31 mouse cellular contexts compared by ENCODE assay signal in genomic region chr1:130726396-130726795, GRCm38 (mm10). TPM values are rescaled to one million over a fixed set of nuclear protein-coding genes. Genes with fewer than 3 reads are reported as not detected.
"Had no signal": no experiment of that assay in that cellular context is flagged by ENCODE, and none has a peak within 500 bp of the region (broad histone marks: within the 10 kb centered on the region; RNA-seq: fewer than 3 reads in every experiment).

No protein-coding gene starts in this region.

- ATAC-seq: hindbrain, postnatal 0 days; intestine, embryonic 16.5 days had no signal

- H3K9me3 ChIP-seq: heart, embryonic 10.5 days; heart, embryonic 12.5 days; hindbrain, embryonic 13.5 days; hindbrain, embryonic 15.5 days; kidney, embryonic 15.5 days; limb, embryonic 13.5 days; limb, embryonic 15.5 days had no signal

- H3K27me3 ChIP-seq: heart, embryonic 12.5 days; hindbrain, embryonic 13.5 days; hindbrain, embryonic 15.5 days; kidney, embryonic 15.5 days; limb, embryonic 13.5 days; limb, embryonic 15.5 days had no signal

- DNase-seq: gastrocnemius, postnatal 14 days; gastrocnemius, postnatal 36 days; heart, adult 18-20 months; heart, postnatal 10 days; heart, postnatal 36 days; kidney, adult 11 months; kidney, adult 2 months; kidney, adult 9 months; kidney, postnatal 14 days; kidney, postnatal 36 days; layer of hippocampus, adult 9-11 months; layer of hippocampus, postnatal 36 days; left cerebral cortex, postnatal 4 days had no signal

- H3K4me1 ChIP-seq: hindbrain, embryonic 15.5 days had no signal

- H3K4me2 ChIP-seq: heart, embryonic 12.5 days; hindbrain, embryonic 13.5 days; hindbrain, embryonic 15.5 days; kidney, embryonic 15.5 days; limb, embryonic 13.5 days; limb, embryonic 15.5 days had no signal

- H3K27ac ChIP-seq: heart, embryonic 10.5 days; hindbrain, embryonic 13.5 days; hindbrain, embryonic 15.5 days; hindbrain, postnatal 0 days; kidney, embryonic 15.5 days; kidney, postnatal 0 days; limb, embryonic 13.5 days; limb, embryonic 15.5 days; liver, embryonic 14.5 days had no signal

- H3K4me3 ChIP-seq: heart, embryonic 10.5 days; heart, embryonic 12.5 days; hindbrain, embryonic 13.5 days; hindbrain, embryonic 15.5 days; kidney, embryonic 15.5 days; limb, embryonic 13.5 days; limb, embryonic 15.5 days had no signal

- H3K9ac ChIP-seq: heart, embryonic 12.5 days; hindbrain, embryonic 13.5 days; hindbrain, embryonic 15.5 days; kidney, embryonic 15.5 days; limb, embryonic 13.5 days; limb, embryonic 15.5 days; liver, embryonic 14.5 days had no signal

- H3K36me3 ChIP-seq: heart, embryonic 10.5 days; heart, embryonic 12.5 days; hindbrain, embryonic 13.5 days; kidney, embryonic 15.5 days; limb, embryonic 13.5 days; limb, embryonic 15.5 days had no signal

RNA-seq across cellular contexts. Expression of gene Gm29427, which starts 10.8 kb away (rescaled TPM):
- polyA plus RNA-seq: heart, embryonic 10.5 days; heart, embryonic 12.5 days; heart, embryonic 14.5 days; heart, embryonic 16.5 days; hindbrain, embryonic 11.5 days; hindbrain, embryonic 15.5 days; hindbrain, postnatal 0 days; intestine, embryonic 14.5 days; kidney, adult 2 months; kidney, embryonic 15.5 days; kidney, postnatal 0 days; large intestine, adult 2 months; limb, embryonic 11.5 days; limb, embryonic 13.5 days; limb, embryonic 15.5 days; liver, adult 2 months; liver, embryonic 14.5 days had no signal
